Mouse (Mus musculus) heart, adult 18-20 months (tissue): Measurements from ENCODE around the gene Dph3. TPM values are rescaled to one million over a fixed set of nuclear protein-coding genes. Genes with fewer than 3 reads are reported as not detected.

Experiments used
- DNase-seq, 2 experiments: peaks; one replicate each; pipeline ENCODE4 v3.0.0; 2021 to 2022; ENCODE audit warnings: mixed read lengths in 1 of 2
- total RNA-seq, 2 experiments: library from RNA; stranded (reverse); gene quantifications; 2 replicates each; pipeline ENCODE4 v1.2.3; 2021

Dph3 gene
- total RNA-seq, 2 experiments from 2014 or later: 89.0 to 90.5 TPM

- DNase-seq: no peak
These were observed 606 bp downstream of the Dph3 start, which contains the start of gene Oxnad1 for GRCm38 (mm10) chr14:32084761-32085485. Oxnad1 (plus strand) TSS chr14:32085374.

- no peak for DNase-seq
These were observed 2.1 kb downstream of the Dph3 start for GRCm38 (mm10) chr14:32083466-32083865.

GRCm38 (mm10) chr14:32082891-32083290 is 2.6 kb downstream of the Dph3 start:
- DNase-seq: no peak

- no peak for DNase-seq
These were observed 4.5 kb downstream of the Dph3 start for GRCm38 (mm10) chr14:32081026-32081425.

- DNase-seq: peak; percentile 61 to 90
These were observed 8.5 kb downstream of the Dph3 start for GRCm38 (mm10) chr14:32076896-32077575.

GRCm38 (mm10) chr14:32073901-32074300 is 11.6 kb downstream of the Dph3 start:
- DNase-seq: no peak

GRCm38 (mm10) chr14:32073211-32073685 is 12.3 kb downstream of the Dph3 start:
- DNase-seq: peak; percentile 73 to 86

GRCm38 (mm10) chr14:32072807-32073206 is 12.7 kb downstream of the Dph3 start:
- DNase-seq: peak in 1 of 2 experiments; percentile 24

GRCm38 (mm10) chr14:32061398-32061797 is 24.1 kb downstream of the Dph3 start:
- no peak for DNase-seq

GRCm38 (mm10) chr14:32057664-32058063 is 27.9 kb downstream of the Dph3 start:
- DNase-seq: no peak

- DNase-seq: peak in 1 of 2 experiments; percentile 72
These were observed 28.9 kb downstream of the Dph3 start for GRCm38 (mm10) chr14:32056675-32057074.

GRCm38 (mm10) chr14:32055781-32056180 is 29.7 kb downstream of the Dph3 start:
- DNase-seq: peak; percentile 57 to 64

- DNase-seq: no peak
These were observed 30.7 kb downstream of the Dph3 start for GRCm38 (mm10) chr14:32054788-32055187.

GRCm38 (mm10) chr14:32053895-32054294 is 31.6 kb downstream of the Dph3 start:
- DNase-seq: no peak

GRCm38 (mm10) chr14:32050171-32050570 is 35.4 kb downstream of the Dph3 start:
- no peak for DNase-seq

- DNase-seq: peak; percentile 38 to 40
These were observed 39.2 kb downstream of the Dph3 start for GRCm38 (mm10) chr14:32046357-32046756.

GRCm38 (mm10) chr14:32042108-32042507 is 43.4 kb downstream of the Dph3 start:
- no peak for DNase-seq

- peak in 1 of 2 experiments; percentile 54 for DNase-seq
These were observed 47.8 kb downstream of the Dph3 start for GRCm38 (mm10) chr14:32037661-32038252.

- DNase-seq: no peak
These were observed 49.0 kb downstream of the Dph3 start for GRCm38 (mm10) chr14:32036482-32036881.

- peak; percentile 79 to 86 for DNase-seq
These were observed 53.0 kb downstream of the Dph3 start for GRCm38 (mm10) chr14:32032522-32032921.
